Mouse (Mus musculus) midbrain, embryonic 16.5 days (tissue): ENCODE measurements at regions not wholly inside any gene's neighbourhood (a gene's known extent, or its start where the extent isn't known, plus 50 kb on each side); places are given as distances from the start of the nearest gene placed in this dataset.

Experiments
- ATAC-seq: fragments of 200-750 bp; cut with Nextera tagmentation; 2 replicates; pipeline ENCODE4 v1.8.0; 2017; ENCODE audit warnings: moderate TSS enrichment
- H3K27ac ChIP-seq: fragments of 300-500 bp; sonication (generic); 2 replicates; pipeline ENCODE4 v1.5.1; 2014; ENCODE audit warnings: mild to moderate bottlenecking, low read length, mixed read lengths
- H3K27me3 ChIP-seq: fragments of 300-500 bp; sonication (generic); 2 replicates; pipeline ENCODE4 v1.6.1; 2014; ENCODE audit warnings: low read depth, low read length, mixed read lengths; ENCODE audit not compliant: control insufficient read depth, insufficient read depth
- H3K36me3 ChIP-seq: fragments of 300-500 bp; sonication (generic); 2 replicates; pipeline ENCODE4 v1.6.1; 2014; ENCODE audit warnings: mild to moderate bottlenecking, low read length, moderate library complexity, mixed read lengths; ENCODE audit not compliant: control insufficient read depth, insufficient read depth
- H3K4me1 ChIP-seq: fragments of 300-500 bp; sonication (generic); 2 replicates; pipeline ENCODE4 v1.6.1; 2014; ENCODE audit warnings: mild to moderate bottlenecking, low read length, mixed read lengths; ENCODE audit not compliant: control insufficient read depth, insufficient read depth
- H3K4me2 ChIP-seq: fragments of 300-500 bp; sonication (generic); 2 replicates; pipeline ENCODE4 v1.6.1; 2014; ENCODE audit warnings: mild to moderate bottlenecking, low read length, mixed read lengths
- H3K4me3 ChIP-seq: fragments of 300-500 bp; sonication (generic); 2 replicates; pipeline ENCODE4 v1.5.1; 2014; ENCODE audit warnings: low read depth, mild to moderate bottlenecking, low read length, moderate library complexity, mixed read lengths
- H3K9ac ChIP-seq: fragments of 300-500 bp; sonication (generic); 2 replicates; pipeline ENCODE4 v1.6.1; 2014; ENCODE audit warnings: low read depth, low read length, mixed read lengths
- H3K9me3 ChIP-seq: fragments of 300-500 bp; sonication (generic); replicated peaks from 2 replicates; pipeline ENCODE4 v1.6.1; 2014; ENCODE audit warnings: mild to moderate bottlenecking, low read length, mixed read lengths; ENCODE audit not compliant: control insufficient read depth, poor library complexity, severe bottlenecking
- WGBS: fragments of 180-500 bp; shearing (Covaris S2); extraction: QIAGEN DNeasy Blood & Tissue Kit; methylation state at CpG from one replicate; pipeline ENCODE4 v1.1.7; 2014; 5-methylcytosine and 5-hydroxymethylcytosine counted together

GRCm38 (mm10) chr11:90110170-90110569 lies 77.3 kb upstream of the Gm45716 start:
- H3K4me3 ChIP-seq = no peak overlapping the region
- H3K36me3 ChIP-seq = no peaks in the 10 kb centered on the region
- H3K27ac ChIP-seq = no peak overlapping the region
- H3K4me1 ChIP-seq = no peaks in the 10 kb centered on the region
- no peak overlapping the region for H3K9ac ChIP-seq
- no peaks in the 10 kb centered on the region for H3K27me3 ChIP-seq
- no peak for ATAC-seq
- H3K9me3 ChIP-seq = no peaks in the 10 kb centered on the region
- 61% methylated on average over 3 of the region's 3 CpGs for WGBS
- H3K4me2 ChIP-seq = no peak overlapping the region

DNA sequence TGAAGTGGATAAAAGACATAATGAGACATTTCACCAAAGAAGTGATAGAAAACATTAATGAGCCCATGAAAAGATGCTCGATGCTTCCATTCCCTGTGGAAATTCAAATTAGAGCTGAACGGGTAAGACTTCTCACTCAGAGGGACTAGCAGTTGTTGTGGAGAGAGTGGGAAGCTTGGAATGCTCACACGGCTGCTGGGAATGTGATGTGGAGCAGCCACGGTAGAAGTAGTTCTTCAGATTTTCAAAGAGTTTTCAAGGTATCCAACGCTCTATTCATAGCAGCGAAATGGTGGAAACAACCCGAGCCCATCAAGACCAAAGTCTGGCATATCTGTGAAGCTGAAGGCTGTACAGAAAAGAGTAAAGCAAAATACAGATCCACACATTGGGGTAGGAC lies 75.3 kb upstream of the Gm45716 start:
- peaks cover 7% of the 10 kb centered on the region for H3K4me1 ChIP-seq
- H3K9me3 ChIP-seq = no peaks in the 10 kb centered on the region
- WGBS = 72% methylated on average over 7 of the region's 7 CpGs
- no peak overlapping the region for H3K27ac ChIP-seq
- no peaks in the 10 kb centered on the region for H3K36me3 ChIP-seq
- no peaks in the 10 kb centered on the region for H3K27me3 ChIP-seq
- no peak overlapping the region for H3K4me3 ChIP-seq
- H3K4me2 ChIP-seq = no peak overlapping the region
- ATAC-seq = no peak
- H3K9ac ChIP-seq = no peak overlapping the region

- ATAC-seq = no peak
- WGBS = 35% methylated on average over 20 of the region's 20 CpGs
- no peak overlapping the region for H3K9ac ChIP-seq
These were observed 70.5 kb upstream of the Gm45716 start for GRCm38 (mm10) chr11:90116676-90117663.

GRCm38 (mm10) chr11:90117664-90118295 lies 69.7 kb upstream of the Gm45716 start:
- Histone ChIP-seq H3K4me3 (no peak overlapping the region), H3K9me3 (no peaks in the 10 kb centered on the region), H3K36me3 (no peaks in the 10 kb centered on the region), H3K9ac (no peak overlapping the region), H3K27me3 (no peaks in the 10 kb centered on the region), H3K4me1 (peaks cover 7% of the 10 kb centered on the region), H3K27ac (no peak overlapping the region), H3K4me2 (no peak overlapping the region)
- no peak for ATAC-seq
- WGBS = 67% methylated on average over 5 of the region's 5 CpGs

More at GRCm38 (mm10) chr11:90116676-90117663, 70.5 kb upstream of the Gm45716 start:
- H3K4me2 ChIP-seq = peak overlapping the region; percentile 19; the same call in 1 of the 2 replicates
- H3K27me3 ChIP-seq = no peaks in the 10 kb centered on the region
- H3K9me3 ChIP-seq = no peaks in the 10 kb centered on the region
- H3K27ac ChIP-seq = no peak overlapping the region
- no peaks in the 10 kb centered on the region for H3K36me3 ChIP-seq
- H3K4me3 ChIP-seq = no peak overlapping the region
- H3K4me1 ChIP-seq = peaks cover 7% of the 10 kb centered on the region

- no peak for ATAC-seq
- WGBS = 37% methylated on average over 3 of the region's 3 CpGs
These were observed 65.6 kb upstream of the Gm45716 start for GRCm38 (mm10) chr11:90121902-90122301.

GRCm38 (mm10) chr11:90122709-90123108 lies 64.8 kb upstream of the Gm45716 start:
- WGBS = 50% methylated on average over 3 of the region's 3 CpGs
- Histone ChIP-seq H3K9me3 (no peaks in the 10 kb centered on the region), H3K9ac (no peak overlapping the region), H3K27me3 (no peaks in the 10 kb centered on the region), H3K4me2 (no peak overlapping the region), H3K4me3 (no peak overlapping the region), H3K36me3 (no peaks in the 10 kb centered on the region), H3K4me1 (no peaks in the 10 kb centered on the region), H3K27ac (no peak overlapping the region)
- no peak for ATAC-seq

More at GRCm38 (mm10) chr11:90121902-90122301, 65.6 kb upstream of the Gm45716 start:
- no peaks in the 10 kb centered on the region for H3K36me3 ChIP-seq
- no peak overlapping the region for H3K9ac ChIP-seq
- no peak overlapping the region for H3K4me2 ChIP-seq
- no peaks in the 10 kb centered on the region for H3K9me3 ChIP-seq
- H3K4me1 ChIP-seq = peaks cover 3% of the 10 kb centered on the region
- no peak overlapping the region for H3K4me3 ChIP-seq
- no peaks in the 10 kb centered on the region for H3K27me3 ChIP-seq
- H3K27ac ChIP-seq = no peak overlapping the region

- Histone ChIP-seq H3K4me3 (no peak overlapping the region), H3K36me3 (no peaks in the 10 kb centered on the region), H3K9me3 (no peaks in the 10 kb centered on the region), H3K4me2 (no peak overlapping the region), H3K27me3 (no peaks in the 10 kb centered on the region), H3K27ac (no peak overlapping the region), H3K9ac (no peak overlapping the region), H3K4me1 (no peaks in the 10 kb centered on the region)
- ATAC-seq = no peak
- WGBS = 79% methylated on average over 5 of the region's 5 CpGs
These were observed 63.6 kb upstream of the Gm45716 start for GRCm38 (mm10) chr11:90123851-90124250.

- no peak overlapping the region for H3K4me3 ChIP-seq
These were observed 61.2 kb upstream of the Gm45716 start for GRCm38 (mm10) chr11:90126289-90126688.

GRCm38 (mm10) chr11:90128865-90129415 lies 58.5 kb upstream of the Gm45716 start:
- no peaks in the 10 kb centered on the region for H3K4me1 ChIP-seq
- H3K4me2 ChIP-seq = no peak overlapping the region
- H3K4me3 ChIP-seq = no peak overlapping the region
- no peaks in the 10 kb centered on the region for H3K27me3 ChIP-seq
- H3K9ac ChIP-seq = no peak overlapping the region
- no peaks in the 10 kb centered on the region for H3K36me3 ChIP-seq
- no peak for ATAC-seq
- WGBS = 75% methylated on average over 7 of the region's 7 CpGs
- H3K9me3 ChIP-seq = no peaks in the 10 kb centered on the region
- H3K27ac ChIP-seq = no peak overlapping the region

More at GRCm38 (mm10) chr11:90126289-90126688, 61.2 kb upstream of the Gm45716 start:
- no peaks in the 10 kb centered on the region for H3K27me3 ChIP-seq
- H3K9me3 ChIP-seq = no peaks in the 10 kb centered on the region
- no peaks in the 10 kb centered on the region for H3K36me3 ChIP-seq
- H3K27ac ChIP-seq = no peak overlapping the region
- H3K4me1 ChIP-seq = no peaks in the 10 kb centered on the region
- H3K9ac ChIP-seq = no peak overlapping the region
- WGBS = 77% methylated on average over 4 of the region's 4 CpGs
- no peak overlapping the region for H3K4me2 ChIP-seq
- ATAC-seq = no peak
